Mouse (Mus musculus) B cell, adult 2 months (primary cell): ENCODE measurements around the gene Cytl1.

Experiments used
- DNase-seq, 2 experiments: peaks; one replicate each; pipeline ENCODE4 v3.0.0; 2022

Gene Cytl1

DNA sequence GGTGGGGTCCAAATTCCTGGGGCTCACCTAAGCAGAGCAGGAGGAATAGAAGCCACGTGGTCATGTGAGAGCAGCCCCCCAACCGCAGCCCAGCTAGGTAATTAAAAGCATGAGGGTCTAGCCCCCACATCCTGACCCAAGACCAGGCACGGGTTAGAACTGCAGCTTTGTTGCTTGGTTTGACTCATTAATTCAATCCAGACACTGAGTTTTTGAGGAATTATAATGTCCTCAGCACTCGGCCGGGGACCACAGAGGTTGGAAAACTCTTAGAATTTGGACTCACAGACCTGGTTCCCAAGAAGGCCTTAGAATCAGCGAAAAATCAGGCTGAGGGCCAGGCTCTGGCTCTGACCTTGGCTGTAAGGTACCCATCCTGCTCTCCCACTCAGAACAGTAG, 35.6 kb downstream of the Cytl1 start:
- DNase-seq = no peak

DNA sequence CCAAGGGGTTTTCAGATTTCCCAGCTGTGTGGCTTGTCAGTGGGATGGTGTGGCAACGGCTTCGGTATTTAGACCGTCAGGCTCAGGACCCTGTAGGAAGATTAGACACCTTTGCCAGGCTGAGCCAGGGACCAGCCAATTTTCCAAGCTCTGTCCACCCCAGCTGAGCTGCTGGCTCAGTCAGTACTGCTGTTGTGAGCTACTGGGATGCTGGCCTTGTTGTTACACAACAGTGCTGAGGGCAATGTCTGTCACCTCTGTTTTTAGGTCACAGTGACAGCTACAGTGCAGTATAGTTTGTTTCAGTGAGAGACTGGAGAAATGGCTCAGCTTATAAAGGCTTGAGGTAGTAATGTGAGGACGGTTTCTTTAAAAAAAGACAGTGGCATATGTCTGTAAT, 38.7 kb downstream of the Cytl1 start:
- DNase-seq = no peak

DNA sequence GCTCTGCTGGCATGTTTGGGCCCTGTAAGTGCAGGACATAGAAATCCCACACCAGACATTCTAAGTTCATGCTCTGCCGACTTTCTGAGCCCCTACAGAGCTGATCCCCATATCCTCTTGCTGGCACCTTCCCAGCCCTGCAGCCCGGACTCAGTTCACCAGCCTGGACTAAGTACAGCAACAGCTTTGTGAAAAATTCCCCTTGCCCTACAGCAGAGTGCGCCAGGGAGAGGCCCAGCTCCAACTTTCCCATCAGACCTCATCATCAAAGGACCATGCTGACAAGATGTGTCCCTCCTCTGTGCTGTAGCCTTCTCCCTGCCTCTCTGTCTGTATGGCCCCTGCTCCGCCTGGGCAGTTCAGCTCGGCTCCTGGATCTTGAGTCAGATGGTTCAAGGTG, 40.4 kb downstream of the Cytl1 start:
- no peak for DNase-seq

DNA sequence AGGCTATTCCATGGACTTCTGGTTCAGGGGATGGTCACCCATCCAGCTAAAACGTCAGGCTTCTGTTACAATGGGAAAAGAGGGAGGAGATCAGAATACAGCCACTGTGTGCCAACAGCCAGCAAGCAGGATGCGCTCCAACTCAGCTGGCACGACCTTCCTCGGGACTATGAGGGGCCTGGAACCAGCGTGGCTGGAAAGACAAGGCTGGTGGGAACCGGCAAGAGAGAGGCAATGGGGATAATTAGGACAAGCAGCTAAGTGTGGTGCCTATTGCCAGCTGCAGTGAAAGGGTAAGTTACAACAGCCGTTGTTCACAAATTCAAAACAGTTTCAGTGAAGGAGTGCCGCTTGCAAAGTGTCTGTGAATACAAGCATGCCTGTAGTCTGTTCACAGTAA, 48.0 kb downstream of the Cytl1 start:
- no peak for DNase-seq

DNA sequence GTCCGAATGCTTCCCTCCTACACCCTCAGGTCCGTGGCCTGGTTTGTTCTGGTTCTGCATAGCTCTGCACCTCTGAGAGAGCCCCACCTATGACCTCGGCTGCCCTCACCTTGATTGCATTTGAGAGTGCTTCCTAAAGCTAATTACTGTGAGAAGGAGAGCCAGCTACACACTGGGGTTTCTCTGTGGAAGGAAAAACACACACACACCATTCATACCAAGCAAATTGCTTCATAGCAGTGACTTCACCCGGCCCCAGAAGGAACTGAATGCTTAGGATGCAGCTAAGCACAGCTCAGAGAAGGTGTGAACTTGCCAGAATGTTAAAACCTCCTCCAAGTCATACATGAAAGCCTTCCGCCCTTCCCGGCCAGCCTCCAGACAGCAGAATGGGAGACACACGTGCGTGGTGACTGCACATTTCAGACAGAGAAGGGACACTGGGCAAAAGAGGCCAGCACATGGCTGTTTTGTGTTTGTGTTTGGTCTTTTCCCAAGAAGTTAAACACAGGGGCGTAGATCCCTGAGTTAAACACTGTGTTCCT, 49.6 kb downstream of the Cytl1 start:
- DNase-seq = no peak
